Mouse (Mus musculus): ENCODE data around the gene Epx.
"Not testable (repeated sequence)": the region's sequence is repeated elsewhere in the genome, so short reads cannot be mapped to it uniquely, and the experiment has no call there.

DNA sequence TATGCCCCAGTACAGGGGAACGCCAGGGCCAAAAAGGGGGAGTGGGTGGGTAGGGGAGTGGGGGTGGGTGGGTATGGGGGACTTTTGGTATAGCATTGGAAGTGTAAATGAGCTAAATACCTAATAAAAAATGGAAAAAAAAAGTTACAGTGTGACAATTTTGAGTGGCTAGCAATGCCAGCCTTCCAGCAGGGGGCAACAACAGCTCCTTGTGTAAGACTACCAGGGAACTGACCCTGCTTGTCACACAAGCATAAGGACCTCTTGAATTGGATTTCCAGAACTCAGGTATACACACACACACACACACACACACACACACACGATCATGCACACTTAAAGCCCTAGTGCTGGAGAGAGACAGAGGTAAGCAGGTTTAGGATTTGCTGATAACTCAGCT is 8.4 kb downstream of the Epx start:
- TF ChIP-seq EP300, CTCF (IDR thresholded peaks at IDR 0.05; ENCODE audit: low read depth): not testable (repeated sequence)
